Mouse (Mus musculus) neural tube, embryonic 12.5 days (tissue): ENCODE data around the gene Olfr616. TPM values are rescaled to one million over a fixed set of nuclear protein-coding genes. Genes with fewer than 3 reads are reported as not detected.
"Not testable (repeated sequence)": the region's sequence is repeated elsewhere in the genome, so short reads cannot be mapped to it uniquely, and the experiment has no call there.

Experiments
- ATAC-seq: fragments of 200-750 bp; cut with Nextera tagmentation; 2 replicates; pipeline ENCODE4 v1.8.0; 2017; ENCODE audit warnings: low read depth, mild to moderate bottlenecking, moderate TSS enrichment, moderate library complexity; ENCODE audit not compliant: low FRiP score
- H3K27ac ChIP-seq: fragments of 300-500 bp; sonication (generic); 2 replicates; pipeline ENCODE4 v1.5.1; 2016
- H3K27me3 ChIP-seq: fragments of 300-500 bp; sonication (generic); replicated peaks from 2 replicates; pipeline ENCODE4 v1.6.1; 2016; ENCODE audit warnings: mild to moderate bottlenecking
- H3K36me3 ChIP-seq: fragments of 300-500 bp; sonication (generic); 2 replicates; pipeline ENCODE4 v1.6.1; 2016; ENCODE audit warnings: mild to moderate bottlenecking
- H3K4me1 ChIP-seq: fragments of 300-500 bp; sonication (generic); 2 replicates; pipeline ENCODE4 v1.6.1; 2016
- H3K4me2 ChIP-seq: fragments of 300-500 bp; sonication (generic); replicated peaks from 2 replicates; pipeline ENCODE4 v1.6.1; 2016; ENCODE audit warnings: mild to moderate bottlenecking
- H3K4me3 ChIP-seq: fragments of 300-500 bp; sonication (generic); 2 replicates; pipeline ENCODE4 v1.5.1; 2016
- H3K9ac ChIP-seq: fragments of 300-500 bp; sonication (generic); 2 replicates; pipeline ENCODE4 v1.6.1; 2016; ENCODE audit warnings: mild to moderate bottlenecking
- H3K9me3 ChIP-seq: fragments of 300-500 bp; sonication (generic); 2 replicates; pipeline ENCODE4 v1.6.1; 2016; ENCODE audit warnings: mild to moderate bottlenecking
- WGBS: fragments of 180-500 bp; shearing (Covaris S2); methylation state at CpG from one replicate; pipeline ENCODE4 v1.1.7; 2016; 5-methylcytosine and 5-hydroxymethylcytosine counted together
- microRNA-seq: library from miRNA; unstranded; fragments of <30 nt; microRNA quantifications from one replicate; pipeline ENCODE4, GENCODE M21; 2017
- polyA plus RNA-seq: library from polyadenylated mRNA; unstranded; fragments of >200 nt; fragmentation: Nextera tagmentation; extraction: Ambion mirVana; gene quantifications from 2 replicates; pipeline ENCODE4 v1.2.1, GENCODE M21; 2016

Gene Olfr616
- not detected in 2 replicates for polyA plus RNA-seq

- no peaks in the 10 kb centered on the region for H3K9me3 ChIP-seq
- no peak within 1 kb of the TSS for H3K9ac ChIP-seq
- ATAC-seq: no peak
- no peaks in the 10 kb centered on the region for H3K4me1 ChIP-seq
- WGBS: 75% methylated on average over 3 of the region's 3 CpGs
- H3K27me3 ChIP-seq: no peaks in the 10 kb centered on the region
- H3K36me3 ChIP-seq: no peaks in the 10 kb centered on the region
- H3K27ac ChIP-seq: no peak within 1 kb of the TSS
- no peak within 1 kb of the TSS for H3K4me2 ChIP-seq
- no peak within 1 kb of the TSS for H3K4me3 ChIP-seq
Observed at GRCm38 (mm10) chr7:103569043-103569442, at the start of gene Olfr616. Gene Olfr616 (minus strand): TSS chr7:103569143.

- Histone ChIP-seq H3K36me3 (no peaks in the 10 kb centered on the region), H3K4me3 (no peak within 1 kb of the TSS), H3K9ac (no peak within 1 kb of the TSS), H3K4me2 (no peak within 1 kb of the TSS), H3K9me3 (no peaks in the 10 kb centered on the region), H3K27ac (no peak within 1 kb of the TSS), H3K27me3 (no peaks in the 10 kb centered on the region), H3K4me1 (no peaks in the 10 kb centered on the region)
- no peak for ATAC-seq
- 86% methylated on average over 2 of the region's 2 CpGs for WGBS
Observed at GRCm38 (mm10) chr7:103612434-103612833, 43.5 kb upstream of the Olfr616 start, which contains the start of gene Olfr620. Gene Olfr620 (minus strand): TSS chr7:103612534.

- WGBS: 82% methylated on average over 2 of the region's 2 CpGs
- Histone ChIP-seq H3K27ac (no peak overlapping the region), H3K4me3 (no peak overlapping the region), H3K36me3 (no peaks in the 10 kb centered on the region), H3K9me3 (no peaks in the 10 kb centered on the region), H3K9ac (no peak overlapping the region), H3K4me1 (no peaks in the 10 kb centered on the region), H3K4me2 (no peak overlapping the region), H3K27me3 (no peaks in the 10 kb centered on the region)
- ATAC-seq: no peak
Observed at GRCm38 (mm10) chr7:103607425-103607824, 38.5 kb upstream of the Olfr616 start.

- no peaks in the 10 kb centered on the region for H3K27me3 ChIP-seq
- H3K4me1 ChIP-seq: no peaks in the 10 kb centered on the region
- H3K4me3 ChIP-seq: no peak within 1 kb of the TSS
- H3K36me3 ChIP-seq: no peaks in the 10 kb centered on the region
- no peak within 1 kb of the TSS for H3K9ac ChIP-seq
- H3K9me3 ChIP-seq: no peaks in the 10 kb centered on the region
- no peak within 1 kb of the TSS for H3K4me2 ChIP-seq
- ATAC-seq: no peak
- no peak within 1 kb of the TSS for H3K27ac ChIP-seq
Observed at GRCm38 (mm10) chr7:103600275-103600674, 31.3 kb upstream of the Olfr616 start, which contains the start of gene Olfr619. Gene Olfr619 (plus strand): TSS chr7:103600575.

GRCm38 (mm10) chr7:103589803-103590202 lies 20.9 kb upstream of the Olfr616 start, which contains the start of gene Olfr618:
Gene Olfr618 (plus strand): TSS chr7:103590103.
- H3K9me3 ChIP-seq: no peaks in the 10 kb centered on the region
- no peak within 1 kb of the TSS for H3K4me3 ChIP-seq
- WGBS: 67% methylated on average over 2 of the region's 2 CpGs
- no peaks in the 10 kb centered on the region for H3K27me3 ChIP-seq
- ATAC-seq: no peak
- no peaks in the 10 kb centered on the region for H3K4me1 ChIP-seq
- no peak within 1 kb of the TSS for H3K9ac ChIP-seq
- no peak within 1 kb of the TSS for H3K4me2 ChIP-seq
- no peaks in the 10 kb centered on the region for H3K36me3 ChIP-seq
- H3K27ac ChIP-seq: no peak within 1 kb of the TSS

GRCm38 (mm10) chr7:103572761-103573160 lies 3.8 kb upstream of the Olfr616 start, which contains the start of gene Olfr617:
Gene Olfr617 (plus strand): TSS chr7:103573061.
- no peak within 1 kb of the TSS for H3K4me3 ChIP-seq
- H3K27me3 ChIP-seq: no peaks in the 10 kb centered on the region
- no peaks in the 10 kb centered on the region for H3K4me1 ChIP-seq
- H3K9me3 ChIP-seq: no peaks in the 10 kb centered on the region
- no peak within 1 kb of the TSS for H3K27ac ChIP-seq
- H3K4me2 ChIP-seq: no peak within 1 kb of the TSS
- no peak for ATAC-seq
- no peak within 1 kb of the TSS for H3K9ac ChIP-seq
- no peaks in the 10 kb centered on the region for H3K36me3 ChIP-seq
- 81% methylated on average over 1 of the region's 1 CpGs for WGBS

- Histone ChIP-seq H3K4me2 (no peak within 1 kb of the TSS), H3K9ac (no peak within 1 kb of the TSS), H3K27me3 (no peaks in the 10 kb centered on the region), H3K4me1 (no peaks in the 10 kb centered on the region), H3K36me3 (no peaks in the 10 kb centered on the region), H3K9me3 (no peaks in the 10 kb centered on the region), H3K27ac (no peak within 1 kb of the TSS), H3K4me3 (no peak within 1 kb of the TSS)
- WGBS: 87% methylated on average over 2 of the region's 2 CpGs
- ATAC-seq: no peak
Observed at GRCm38 (mm10) chr7:103555779-103556178, 13.2 kb downstream of the Olfr616 start, which contains the start of gene Olfr615. Gene Olfr615 (plus strand): TSS chr7:103556079.

GRCm38 (mm10) chr7:103547774-103548173 lies 21.2 kb downstream of the Olfr616 start, which contains the start of gene Olfr613:
Gene Olfr613 (plus strand): TSS chr7:103548074.
- no peak within 1 kb of the TSS for H3K4me2 ChIP-seq

GRCm38 (mm10) chr7:103542617-103543016 lies 26.3 kb downstream of the Olfr616 start, which contains the start of gene Olfr612:
Gene Olfr612 (minus strand): TSS chr7:103542717.
- H3K4me2 ChIP-seq, H3K27ac ChIP-seq, H3K27me3 ChIP-seq, H3K9me3 ChIP-seq, H3K4me1 ChIP-seq, H3K9ac ChIP-seq, H3K36me3 ChIP-seq, H3K4me3 ChIP-seq, ATAC-seq: not testable (repeated sequence)
- WGBS: 87% methylated on average over 2 of the region's 2 CpGs

More at GRCm38 (mm10) chr7:103547774-103548173, 21.2 kb downstream of the Olfr616 start, which contains the start of gene Olfr613:
- ATAC-seq: no peak
- H3K9ac ChIP-seq: no peak within 1 kb of the TSS
- H3K9me3 ChIP-seq: no peaks in the 10 kb centered on the region
- no peak within 1 kb of the TSS for H3K27ac ChIP-seq
- no peaks in the 10 kb centered on the region for H3K36me3 ChIP-seq
- H3K27me3 ChIP-seq: no peaks in the 10 kb centered on the region
- H3K4me3 ChIP-seq: no peak within 1 kb of the TSS
- no peaks in the 10 kb centered on the region for H3K4me1 ChIP-seq
- 91% methylated on average over 2 of the region's 2 CpGs for WGBS

- not testable (repeated sequence) for H3K27ac ChIP-seq, H3K36me3 ChIP-seq, H3K4me1 ChIP-seq, H3K9me3 ChIP-seq, H3K4me2 ChIP-seq, H3K9ac ChIP-seq, H3K27me3 ChIP-seq, ATAC-seq, H3K4me3 ChIP-seq
- 69% methylated on average over 1 of the region's 1 CpGs for WGBS
Observed at GRCm38 (mm10) chr7:103520746-103521145, 48.2 kb downstream of the Olfr616 start, which contains the start of gene Olfr611. Gene Olfr611 (minus strand): TSS chr7:103520846.

Small RNA genes within 50 kb of the gene (microRNA-seq; reads per million reads assigned to microRNA genes)
- gene Gm26506: not detected

Other genes with a start within 250 kb of the Olfr616 start
- gene Olfr598, start 245.6 kb downstream of the Olfr616 start, polyA plus RNA-seq: not detected in 2 replicates
- gene Olfr599, start 233.2 kb downstream of the Olfr616 start, polyA plus RNA-seq: not detected in 2 replicates
- not detected in 2 replicates for gene Olfr600, start 219.5 kb downstream of the Olfr616 start, polyA plus RNA-seq
- gene Olfr601, start 206.5 kb downstream of the Olfr616 start, polyA plus RNA-seq: not detected in 2 replicates
- gene Olfr603, start 183.0 kb downstream of the Olfr616 start, polyA plus RNA-seq: not detected in 2 replicates
- not detected in 2 replicates for gene Usp17lc, start 154.1 kb downstream of the Olfr616 start, polyA plus RNA-seq
- gene Olfr605, start 123.7 kb downstream of the Olfr616 start, polyA plus RNA-seq: not detected in 2 replicates
- not detected in 2 replicates for gene Olfr606, start 120.1 kb downstream of the Olfr616 start, polyA plus RNA-seq
- gene Olfr607, start 105.0 kb downstream of the Olfr616 start, polyA plus RNA-seq: not detected in 2 replicates
- not detected in 2 replicates for gene Olfr608, start 99.3 kb downstream of the Olfr616 start, polyA plus RNA-seq
- gene Olfr609, start 71.1 kb downstream of the Olfr616 start, polyA plus RNA-seq: not detected in 2 replicates
- gene Olfr610, start 57.0 kb downstream of the Olfr616 start, polyA plus RNA-seq: not detected in 2 replicates
- not detected in 2 replicates for gene Olfr611, start 48.3 kb downstream of the Olfr616 start, polyA plus RNA-seq
- not detected in 2 replicates for gene Olfr612, start 26.4 kb downstream of the Olfr616 start, polyA plus RNA-seq
- gene Olfr613, start 21.1 kb downstream of the Olfr616 start, polyA plus RNA-seq: not detected in 2 replicates
- gene Olfr615, start 13.1 kb downstream of the Olfr616 start, polyA plus RNA-seq: not detected in 2 replicates
- not detected in 2 replicates for gene Olfr617, start 3.9 kb upstream of the Olfr616 start, polyA plus RNA-seq
- not detected in 2 replicates for gene Olfr618, start 21.0 kb upstream of the Olfr616 start, polyA plus RNA-seq
- gene Olfr619, start 31.4 kb upstream of the Olfr616 start, polyA plus RNA-seq: not detected in 2 replicates
- not detected in 2 replicates for gene Olfr620, start 43.4 kb upstream of the Olfr616 start, polyA plus RNA-seq
- not detected in 2 replicates for gene Olfr622, start 73.6 kb upstream of the Olfr616 start, polyA plus RNA-seq
- not detected in 2 replicates for gene Olfr623, start 94.6 kb upstream of the Olfr616 start, polyA plus RNA-seq
- not detected in 2 replicates for gene Olfr624, start 102.0 kb upstream of the Olfr616 start, polyA plus RNA-seq
- not detected in 2 replicates for gene Olfr625-ps1, start 113.6 kb upstream of the Olfr616 start, polyA plus RNA-seq
- gene Olfr243, start 145.5 kb upstream of the Olfr616 start, polyA plus RNA-seq: not detected in 2 replicates
- gene Olfr628, start 161.2 kb upstream of the Olfr616 start, polyA plus RNA-seq: not detected in 2 replicates
- gene Olfr629, start 175.8 kb upstream of the Olfr616 start, polyA plus RNA-seq: not detected in 2 replicates
- gene Olfr630, start 188.2 kb upstream of the Olfr616 start, polyA plus RNA-seq: not detected in 2 replicates
- not detected in 2 replicates for gene Olfr69, start 202.5 kb upstream of the Olfr616 start, polyA plus RNA-seq
- not detected in 2 replicates for gene Olfr68, start 210.6 kb upstream of the Olfr616 start, polyA plus RNA-seq
- gene Olfr67, start 222.7 kb upstream of the Olfr616 start, polyA plus RNA-seq: not detected in 2 replicates
- 662 and 699 TPM in 2 replicates for gene Hbb-bt, start 244.9 kb upstream of the Olfr616 start, polyA plus RNA-seq